Mouse (Mus musculus) neural tube, embryonic 11.5 days (tissue): ENCODE data around the gene Nek1. TPM values are rescaled to one million over a fixed set of nuclear protein-coding genes. Genes with fewer than 3 reads are reported as not detected.

Experiments
- ATAC-seq: fragments of 200-750 bp; cut with Nextera tagmentation; 2 replicates; pipeline ENCODE4 v1.8.0; 2017; ENCODE audit warnings: moderate number of reproducible peaks, mild to moderate bottlenecking, moderate TSS enrichment, moderate library complexity; ENCODE audit not compliant: insufficient read depth, low FRiP score, low TSS enrichment
- DNase-seq: peaks from one replicate; pipeline ENCODE4 v3.0.0-alpha.2; 2015; ENCODE audit warnings: low spot score
- H3K27ac ChIP-seq: fragments of 300-500 bp; sonication (generic); 2 replicates; pipeline ENCODE4 v1.5.1; 2014; ENCODE audit warnings: low read depth, mild to moderate bottlenecking, low read length
- H3K27me3 ChIP-seq: fragments of 300-500 bp; sonication (generic); 2 replicates; pipeline ENCODE4 v1.6.1; 2014; ENCODE audit warnings: mild to moderate bottlenecking, low read length, mixed read lengths; ENCODE audit not compliant: control insufficient read depth, insufficient read depth
- H3K36me3 ChIP-seq: fragments of 300-500 bp; sonication (generic); 2 replicates; pipeline ENCODE4 v1.6.1; 2014; ENCODE audit warnings: mild to moderate bottlenecking, low read length, moderate library complexity, mixed read lengths; ENCODE audit not compliant: control insufficient read depth, insufficient read depth
- H3K4me1 ChIP-seq: fragments of 300-500 bp; sonication (generic); 2 replicates; pipeline ENCODE4 v1.6.1; 2014; ENCODE audit warnings: low read length, mixed read lengths; ENCODE audit not compliant: control insufficient read depth, insufficient read depth
- H3K4me2 ChIP-seq: fragments of 300-500 bp; sonication (generic); 2 replicates; pipeline ENCODE4 v1.6.1; 2014; ENCODE audit warnings: low read depth, mild to moderate bottlenecking, moderate library complexity
- H3K4me3 ChIP-seq: fragments of 300-500 bp; sonication (generic); 2 replicates; pipeline ENCODE4 v1.5.1; 2014; ENCODE audit warnings: low read depth, low read length
- H3K9ac ChIP-seq: fragments of 300-500 bp; sonication (generic); 2 replicates; pipeline ENCODE4 v1.6.1; 2014; ENCODE audit warnings: mild to moderate bottlenecking, low read length
- H3K9me3 ChIP-seq: fragments of 300-500 bp; sonication (generic); 2 replicates; pipeline ENCODE4 v1.6.1; 2016; ENCODE audit warnings: low read length; ENCODE audit not compliant: control insufficient read depth
- WGBS: fragments of 180-500 bp; shearing (Covaris S2); extraction: QIAGEN DNeasy Blood & Tissue Kit; methylation state at CpG from one replicate; pipeline ENCODE4 v1.1.7; 2014; 5-methylcytosine and 5-hydroxymethylcytosine counted together
- polyA plus RNA-seq: library from polyadenylated mRNA; unstranded; fragments of >200 nt; fragmentation: Nextera tagmentation; extraction: Ambion mirVana; gene quantifications from 2 replicates; pipeline ENCODE4 v1.2.1, GENCODE M21; 2014

Gene Nek1
- polyA plus RNA-seq, 1 experiment from 2014 or later, result 19.1 TPM

- 93% methylated on average over 3 of the region's 3 CpGs for WGBS
Observed at GRCm38 (mm10) chr8:60962763-60963162, 30.2 kb upstream of the Nek1 start.

GRCm38 (mm10) chr8:60963931-60964330 is 29.1 kb upstream of the Nek1 start:
- DNase-seq (no peak), ATAC-seq (no peak)
- no peaks in the 10 kb centered on the region for H3K4me1 ChIP-seq
- no peaks in the 10 kb centered on the region for H3K27me3 ChIP-seq
- H3K27ac ChIP-seq, result no peak overlapping the region
- H3K36me3 ChIP-seq, result no peaks in the 10 kb centered on the region
- no peaks in the 10 kb centered on the region for H3K9me3 ChIP-seq
- WGBS, result 82% methylated on average over 2 of the region's 2 CpGs
- no peak overlapping the region for H3K4me2 ChIP-seq
- H3K4me3 ChIP-seq, result no peak overlapping the region
- H3K9ac ChIP-seq, result no peak overlapping the region

More at GRCm38 (mm10) chr8:60962763-60963162, 30.2 kb upstream of the Nek1 start:
- no peak for DNase-seq
- no peaks in the 10 kb centered on the region for H3K27me3 ChIP-seq
- no peak overlapping the region for H3K4me3 ChIP-seq
- no peak for ATAC-seq
- no peaks in the 10 kb centered on the region for H3K4me1 ChIP-seq
- no peaks in the 10 kb centered on the region for H3K9me3 ChIP-seq
- no peaks in the 10 kb centered on the region for H3K36me3 ChIP-seq
- no peak overlapping the region for H3K4me2 ChIP-seq
- H3K27ac ChIP-seq, result no peak overlapping the region
- H3K9ac ChIP-seq, result no peak overlapping the region

- ATAC-seq (no peak), DNase-seq (no peak)
- no peaks in the 10 kb centered on the region for H3K36me3 ChIP-seq
- H3K4me2 ChIP-seq, result no peak overlapping the region
- H3K27me3 ChIP-seq, result no peaks in the 10 kb centered on the region
- H3K9ac ChIP-seq, result no peak overlapping the region
- H3K4me3 ChIP-seq, result no peak overlapping the region
- WGBS, result 82% methylated on average over 4 of the region's 4 CpGs
- no peak overlapping the region for H3K27ac ChIP-seq
- no peaks in the 10 kb centered on the region for H3K4me1 ChIP-seq
- no peaks in the 10 kb centered on the region for H3K9me3 ChIP-seq
Observed at GRCm38 (mm10) chr8:60964518-60964917, 28.5 kb upstream of the Nek1 start.

GRCm38 (mm10) chr8:60965306-60965705 is 27.7 kb upstream of the Nek1 start:
- Histone ChIP-seq H3K4me2 (no peak overlapping the region), H3K4me1 (no peaks in the 10 kb centered on the region), H3K4me3 (no peak overlapping the region), H3K27me3 (no peaks in the 10 kb centered on the region), H3K27ac (no peak overlapping the region), H3K36me3 (no peaks in the 10 kb centered on the region), H3K9ac (no peak overlapping the region), H3K9me3 (no peaks in the 10 kb centered on the region)
- ATAC-seq, result no peak
- no peak for DNase-seq
- WGBS, result 60% methylated on average over 6 of the region's 6 CpGs

GRCm38 (mm10) chr8:60965741-60966140 is 27.3 kb upstream of the Nek1 start:
- no peaks in the 10 kb centered on the region for H3K27me3 ChIP-seq
- ATAC-seq (no peak), DNase-seq (no peak)
- H3K9ac ChIP-seq, result no peak overlapping the region
- no peaks in the 10 kb centered on the region for H3K36me3 ChIP-seq
- no peak overlapping the region for H3K27ac ChIP-seq
- H3K9me3 ChIP-seq, result no peaks in the 10 kb centered on the region
- H3K4me1 ChIP-seq, result no peaks in the 10 kb centered on the region
- H3K4me2 ChIP-seq, result no peak overlapping the region
- 66% methylated on average over 3 of the region's 3 CpGs for WGBS
- no peak overlapping the region for H3K4me3 ChIP-seq

GRCm38 (mm10) chr8:60969091-60969490 is 23.9 kb upstream of the Nek1 start:
- no peak for DNase-seq
- Histone ChIP-seq H3K9me3 (no peaks in the 10 kb centered on the region), H3K27ac (no peak overlapping the region), H3K36me3 (no peaks in the 10 kb centered on the region), H3K4me2 (no peak overlapping the region), H3K4me3 (no peak overlapping the region), H3K9ac (no peak overlapping the region), H3K4me1 (no peaks in the 10 kb centered on the region), H3K27me3 (no peaks in the 10 kb centered on the region)
- ATAC-seq, result no peak
- WGBS, result 35% methylated on average over 2 of the region's 2 CpGs

- no peak for DNase-seq
- no peaks in the 10 kb centered on the region for H3K27me3 ChIP-seq
- 80% methylated on average over 4 of the region's 4 CpGs for WGBS
- no peak for ATAC-seq
- no peaks in the 10 kb centered on the region for H3K4me1 ChIP-seq
- H3K4me2 ChIP-seq, result no peak overlapping the region
- H3K27ac ChIP-seq, result no peak overlapping the region
- no peak overlapping the region for H3K9ac ChIP-seq
- H3K9me3 ChIP-seq, result no peaks in the 10 kb centered on the region
- no peaks in the 10 kb centered on the region for H3K36me3 ChIP-seq
- no peak overlapping the region for H3K4me3 ChIP-seq
Observed at GRCm38 (mm10) chr8:60971808-60972207, 21.2 kb upstream of the Nek1 start.

- H3K27ac ChIP-seq, result no peak overlapping the region
- no peaks in the 10 kb centered on the region for H3K27me3 ChIP-seq
- H3K9ac ChIP-seq, result no peak overlapping the region
- DNase-seq, result no peak
- H3K36me3 ChIP-seq, result no peaks in the 10 kb centered on the region
- WGBS, result 77% methylated on average over 2 of the region's 2 CpGs
- H3K4me2 ChIP-seq, result no peak overlapping the region
- H3K4me1 ChIP-seq, result no peaks in the 10 kb centered on the region
- no peak overlapping the region for H3K4me3 ChIP-seq
- no peaks in the 10 kb centered on the region for H3K9me3 ChIP-seq
- no peak for ATAC-seq
Observed at GRCm38 (mm10) chr8:60973448-60973847, 19.5 kb upstream of the Nek1 start.

GRCm38 (mm10) chr8:60974837-60975236 is 18.2 kb upstream of the Nek1 start:
- Histone ChIP-seq H3K4me3 (no peak overlapping the region), H3K4me1 (no peaks in the 10 kb centered on the region), H3K27me3 (no peaks in the 10 kb centered on the region), H3K36me3 (no peaks in the 10 kb centered on the region), H3K4me2 (no peak overlapping the region), H3K27ac (no peak overlapping the region), H3K9me3 (no peaks in the 10 kb centered on the region), H3K9ac (no peak overlapping the region)
- DNase-seq, result no peak
- WGBS, result 82% methylated on average over 2 of the region's 2 CpGs
- no peak for ATAC-seq
